Mouse (Mus musculus) lung, embryonic 15.5 days (tissue): ENCODE measurements around the gene Nrip2. TPM values are rescaled to one million over a fixed set of nuclear protein-coding genes. Genes with fewer than 3 reads are reported as not detected.

Experiments
- ATAC-seq: fragments of 200-750 bp; cut with Nextera tagmentation; 2 replicates; pipeline ENCODE4 v1.8.0; 2017; ENCODE audit warnings: moderate number of reproducible peaks, borderline replicate concordance; ENCODE audit not compliant: low FRiP score, low TSS enrichment; ENCODE audit errors: extremely low read depth
- H3K27ac ChIP-seq: fragments of 300-500 bp; sonication (generic); 2 replicates; pipeline ENCODE4 v1.5.1; 2015; ENCODE audit warnings: moderate library complexity, mild to moderate bottlenecking, inconsistent platforms
- H3K27me3 ChIP-seq: fragments of 300-500 bp; sonication (generic); 2 replicates; pipeline ENCODE4 v1.6.1; 2015; ENCODE audit warnings: inconsistent platforms
- H3K36me3 ChIP-seq: fragments of 300-500 bp; sonication (generic); 2 replicates; pipeline ENCODE4 v1.6.1; 2015; ENCODE audit warnings: inconsistent platforms
- H3K4me1 ChIP-seq: fragments of 300-500 bp; sonication (generic); 2 replicates; pipeline ENCODE4 v1.6.1; 2015; ENCODE audit warnings: inconsistent platforms
- H3K4me2 ChIP-seq: fragments of 300-500 bp; sonication (generic); 2 replicates; pipeline ENCODE4 v1.6.1; 2015; ENCODE audit warnings: inconsistent platforms, mild to moderate bottlenecking, moderate library complexity
- H3K4me3 ChIP-seq: fragments of 300-500 bp; sonication (generic); 2 replicates; pipeline ENCODE4 v1.5.1; 2015; ENCODE audit warnings: mild to moderate bottlenecking, inconsistent platforms
- H3K9ac ChIP-seq: fragments of 300-500 bp; sonication (generic); 2 replicates; pipeline ENCODE4 v1.6.1; 2015; ENCODE audit warnings: inconsistent platforms
- H3K9me3 ChIP-seq: fragments of 300-500 bp; sonication (generic); 2 replicates; pipeline ENCODE4 v1.6.1; 2016; ENCODE audit warnings: inconsistent platforms
- WGBS: fragments of 180-500 bp; shearing (Covaris S2); methylation state at CpG from one replicate; pipeline ENCODE4 v1.1.7; 2015; 5-methylcytosine and 5-hydroxymethylcytosine counted together
- polyA plus RNA-seq: library from polyadenylated mRNA; unstranded; fragments of >200 nt; fragmentation: Nextera tagmentation; extraction: Ambion mirVana; gene quantifications from 2 replicates; pipeline ENCODE4 v1.2.1, GENCODE M21; 2015

The Nrip2 gene
- polyA plus RNA-seq, 1 experiment from 2014 or later = 3.7 TPM

- Histone ChIP-seq H3K36me3 (no peaks in the 10 kb centered on the region), H3K4me3 (peak overlapping the region; percentile 26), H3K27ac (no peak overlapping the region), H3K9me3 (no peaks in the 10 kb centered on the region), H3K27me3 (no peaks in the 10 kb centered on the region), H3K9ac (0 out of 2 replicates have a peak overlapping the region, but pooled peaks have one; percentile 4), H3K4me2 (peak overlapping the region; percentile 55), H3K4me1 (peaks cover 13% of the 10 kb centered on the region)
- peak; percentile 77; the same call in 1 of the 2 replicates for ATAC-seq
- WGBS = 38% methylated on average over 21 of the region's 21 CpGs
Measured at GRCm38 (mm10) chr6:128399421-128400185, 507 bp downstream of the Nrip2 start.

- no peaks in the 10 kb centered on the region for H3K27me3 ChIP-seq
- H3K36me3 ChIP-seq = peaks cover 23% of the 10 kb centered on the region; the same call in 1 of the 2 replicates
- no peak overlapping the region for H3K27ac ChIP-seq
- H3K4me1 ChIP-seq = peaks cover 8% of the 10 kb centered on the region
- H3K4me2 ChIP-seq = no peak overlapping the region
- H3K9ac ChIP-seq = no peak overlapping the region
- 54% methylated on average over 5 of the region's 5 CpGs for WGBS
- H3K9me3 ChIP-seq = no peaks in the 10 kb centered on the region
- ATAC-seq = no peak
- no peak overlapping the region for H3K4me3 ChIP-seq
Measured at GRCm38 (mm10) chr6:128404708-128405107, 5.6 kb downstream of the Nrip2 start.

GRCm38 (mm10) chr6:128408544-128409125 lies 9.5 kb downstream of the Nrip2 start:
- no peaks in the 10 kb centered on the region for H3K27me3 ChIP-seq
- WGBS = 84% methylated on average over 7 of the region's 7 CpGs
- no peak overlapping the region for H3K4me3 ChIP-seq
- no peaks in the 10 kb centered on the region for H3K4me1 ChIP-seq
- no peaks in the 10 kb centered on the region for H3K9me3 ChIP-seq
- no peak for ATAC-seq
- no peak overlapping the region for H3K27ac ChIP-seq
- H3K4me2 ChIP-seq = no peak overlapping the region
- peaks cover 58% of the 10 kb centered on the region for H3K36me3 ChIP-seq
- no peak overlapping the region for H3K9ac ChIP-seq

GRCm38 (mm10) chr6:128410305-128410704 lies 11.2 kb downstream of the Nrip2 start:
- H3K27me3 ChIP-seq = no peaks in the 10 kb centered on the region
- no peak overlapping the region for H3K27ac ChIP-seq
- ATAC-seq = no peak
- H3K4me3 ChIP-seq = no peak overlapping the region
- H3K36me3 ChIP-seq = peaks cover 62% of the 10 kb centered on the region
- no peak overlapping the region for H3K9ac ChIP-seq
- H3K4me1 ChIP-seq = no peaks in the 10 kb centered on the region
- no peaks in the 10 kb centered on the region for H3K9me3 ChIP-seq
- 94% methylated on average over 13 of the region's 13 CpGs for WGBS
- no peak overlapping the region for H3K4me2 ChIP-seq

- Histone ChIP-seq H3K4me1 (no peaks in the 10 kb centered on the region), H3K9me3 (no peaks in the 10 kb centered on the region), H3K27me3 (no peaks in the 10 kb centered on the region), H3K4me2 (no peak overlapping the region), H3K27ac (no peak overlapping the region), H3K9ac (no peak overlapping the region), H3K4me3 (no peak overlapping the region), H3K36me3 (peaks cover 62% of the 10 kb centered on the region)
- ATAC-seq = no peak
- WGBS = 6% methylated on average over 3 of the region's 3 CpGs
Measured at GRCm38 (mm10) chr6:128411115-128411514, 12.0 kb downstream of the Nrip2 start.

- no peak for ATAC-seq
- H3K4me1 ChIP-seq = no peaks in the 10 kb centered on the region
- H3K27me3 ChIP-seq = no peaks in the 10 kb centered on the region
- peaks cover 29% of the 10 kb centered on the region for H3K36me3 ChIP-seq
- no peak overlapping the region for H3K4me3 ChIP-seq
- H3K9ac ChIP-seq = no peak overlapping the region
- H3K9me3 ChIP-seq = no peaks in the 10 kb centered on the region
- no peak overlapping the region for H3K27ac ChIP-seq
- no peak overlapping the region for H3K4me2 ChIP-seq
- 83% methylated on average over 5 of the region's 5 CpGs for WGBS
Measured at GRCm38 (mm10) chr6:128416169-128416568, 17.1 kb downstream of the Nrip2 start.

- WGBS = 82% methylated on average over 1 of the region's 1 CpGs
- H3K4me2 ChIP-seq = no peak overlapping the region
Measured at GRCm38 (mm10) chr6:128418076-128418475, 19.0 kb downstream of the Nrip2 start.

GRCm38 (mm10) chr6:128421036-128421435 lies 21.9 kb downstream of the Nrip2 start:
- Histone ChIP-seq H3K4me2 (no peak overlapping the region), H3K9ac (no peak overlapping the region), H3K27me3 (no peaks in the 10 kb centered on the region), H3K4me1 (peaks cover 4% of the 10 kb centered on the region; the same call in 1 of the 2 replicates), H3K36me3 (0 out of 2 replicates have a peak, but pooled peaks cover 2% of the 10 kb centered on the region), H3K4me3 (no peak overlapping the region), H3K9me3 (no peaks in the 10 kb centered on the region), H3K27ac (no peak overlapping the region)
- 85% methylated on average over 2 of the region's 2 CpGs for WGBS
- no peak for ATAC-seq

More at GRCm38 (mm10) chr6:128418076-128418475, 19.0 kb downstream of the Nrip2 start:
- Histone ChIP-seq H3K36me3 (peaks cover 10% of the 10 kb centered on the region; the same call in 1 of the 2 replicates), H3K4me3 (no peak overlapping the region), H3K9me3 (no peaks in the 10 kb centered on the region), H3K9ac (no peak overlapping the region), H3K4me1 (no peaks in the 10 kb centered on the region), H3K27me3 (no peaks in the 10 kb centered on the region), H3K27ac (no peak overlapping the region)
- no peak for ATAC-seq

- 0 out of 2 replicates have a peak, but pooled peaks cover 2% of the 10 kb centered on the region for H3K36me3 ChIP-seq
- H3K4me3 ChIP-seq = no peak overlapping the region
- H3K4me1 ChIP-seq = peaks cover 4% of the 10 kb centered on the region; the same call in 1 of the 2 replicates
- H3K4me2 ChIP-seq = no peak overlapping the region
- 84% methylated on average over 3 of the region's 3 CpGs for WGBS
- no peaks in the 10 kb centered on the region for H3K9me3 ChIP-seq
- H3K27ac ChIP-seq = no peak overlapping the region
- no peak overlapping the region for H3K9ac ChIP-seq
- ATAC-seq = no peak
- H3K27me3 ChIP-seq = no peaks in the 10 kb centered on the region
Measured at GRCm38 (mm10) chr6:128421480-128421879, 22.4 kb downstream of the Nrip2 start.

GRCm38 (mm10) chr6:128423496-128424268 lies 24.6 kb downstream of the Nrip2 start:
- Histone ChIP-seq H3K9me3 (no peaks in the 10 kb centered on the region), H3K27ac (peak overlapping the region; percentile 90), H3K4me1 (peaks cover 4% of the 10 kb centered on the region; the same call in 1 of the 2 replicates), H3K27me3 (no peaks in the 10 kb centered on the region), H3K36me3 (peaks cover 13% of the 10 kb centered on the region; the same call in 1 of the 2 replicates), H3K4me3 (peak overlapping the region; percentile 58), H3K9ac (peak overlapping the region; percentile 63), H3K4me2 (peak overlapping the region; percentile 74)
- 36% methylated on average over 15 of the region's 16 CpGs for WGBS
- ATAC-seq = peak; percentile 43; the same call in 1 of the 2 replicates

GRCm38 (mm10) chr6:128424269-128425019 lies 25.3 kb downstream of the Nrip2 start, which contains the start of gene Itfg2:
TSS of gene Itfg2 (minus strand) at chr6:128424931.
- peak; percentile 96 for ATAC-seq
- H3K9ac ChIP-seq = peak within 1 kb of the TSS; percentile 63
- no peaks in the 10 kb centered on the region for H3K9me3 ChIP-seq
- peak within 1 kb of the TSS; percentile 58 for H3K4me3 ChIP-seq
- H3K27ac ChIP-seq = peak within 1 kb of the TSS; percentile 90
- peak within 1 kb of the TSS; percentile 74 for H3K4me2 ChIP-seq
- H3K27me3 ChIP-seq = no peaks in the 10 kb centered on the region
- H3K4me1 ChIP-seq = peaks cover 4% of the 10 kb centered on the region; the same call in 1 of the 2 replicates
- peaks cover 21% of the 10 kb centered on the region for H3K36me3 ChIP-seq
- under 1% methylated on average over 42 of the region's 42 CpGs for WGBS
